Mouse (Mus musculus): ENCODE measurements around the gene Hdac7. TPM values are rescaled to one million over a fixed set of nuclear protein-coding genes. Genes with fewer than 3 reads are reported as not detected.

The Hdac7 gene
- polyA plus RNA-seq, 1 experiment from 2014 or later = 29.8 TPM

GRCm38 (mm10) chr15:97828221-97828842, 16.0 kb downstream of the Hdac7 start:
- peaks cover 54% of the 10 kb centered on the region for H3K4me1 ChIP-seq (ENCODE audit: control insufficient read depth, insufficient read depth, low read length)
- H3K36me3 ChIP-seq (ENCODE audit: control insufficient read depth, insufficient read depth, low read length) = 0 out of 2 replicates have a peak, but pooled peaks cover 2% of the 10 kb centered on the region
- H3K9ac ChIP-seq (replicated peaks; ENCODE audit: low read length) = no peak overlapping the region; the same call in 1 of the 2 replicates
- no peak for ATAC-seq (ENCODE audit: low FRiP score, low TSS enrichment)
- H3K27ac ChIP-seq (replicated peaks; ENCODE audit: low read depth, low read length) = peak overlapping the region; percentile 16; the same call in 1 of the 2 replicates
- 46% methylated on average over 6 of the region's 6 CpGs for WGBS
- no peaks in the 10 kb centered on the region for H3K27me3 ChIP-seq (ENCODE audit: control insufficient read depth, insufficient read depth, low read length)
- H3K9me3 ChIP-seq (ENCODE audit: control insufficient read depth, low read length) = no peaks in the 10 kb centered on the region
- DNase-seq = no peak
- H3K4me2 ChIP-seq (ENCODE audit: low read length) = peak overlapping the region; percentile 71
- H3K4me3 ChIP-seq (replicated peaks; ENCODE audit: low read depth, low read length) = no peak overlapping the region

GRCm38 (mm10) chr15:97827401-97827800, 16.9 kb downstream of the Hdac7 start:
- Histone ChIP-seq H3K4me3 (replicated peaks; ENCODE audit: low read depth, low read length) (no peak overlapping the region), H3K27ac (replicated peaks; ENCODE audit: low read depth, low read length) (no peak overlapping the region), H3K27me3 (ENCODE audit: control insufficient read depth, insufficient read depth, low read length) (no peaks in the 10 kb centered on the region), H3K4me2 (ENCODE audit: low read length) (no peak overlapping the region), H3K4me1 (ENCODE audit: control insufficient read depth, insufficient read depth, low read length) (peaks cover 62% of the 10 kb centered on the region), H3K9ac (replicated peaks; ENCODE audit: low read length) (no peak overlapping the region), H3K9me3 (ENCODE audit: control insufficient read depth, low read length) (no peaks in the 10 kb centered on the region), H3K36me3 (ENCODE audit: control insufficient read depth, insufficient read depth, low read length) (0 out of 2 replicates have a peak, but pooled peaks cover 2% of the 10 kb centered on the region)
- no peak for DNase-seq
- 89% methylated on average over 8 of the region's 8 CpGs for WGBS
- no peak for ATAC-seq (ENCODE audit: low FRiP score, low TSS enrichment)

GRCm38 (mm10) chr15:97826588-97827261, 17.6 kb downstream of the Hdac7 start:
- Histone ChIP-seq H3K9ac (replicated peaks; ENCODE audit: low read length) (no peak overlapping the region), H3K9me3 (ENCODE audit: control insufficient read depth, low read length) (no peaks in the 10 kb centered on the region), H3K4me3 (replicated peaks; ENCODE audit: low read depth, low read length) (no peak overlapping the region), H3K27me3 (ENCODE audit: control insufficient read depth, insufficient read depth, low read length) (no peaks in the 10 kb centered on the region), H3K4me2 (ENCODE audit: low read length) (no peak overlapping the region), H3K36me3 (ENCODE audit: control insufficient read depth, insufficient read depth, low read length) (0 out of 2 replicates have a peak, but pooled peaks cover 2% of the 10 kb centered on the region), H3K27ac (replicated peaks; ENCODE audit: low read depth, low read length) (no peak overlapping the region), H3K4me1 (ENCODE audit: control insufficient read depth, insufficient read depth, low read length) (peaks cover 65% of the 10 kb centered on the region)
- no peak for DNase-seq
- 75% methylated on average over 5 of the region's 5 CpGs for WGBS
- ATAC-seq (ENCODE audit: low FRiP score, low TSS enrichment) = no peak

- Histone ChIP-seq H3K36me3 (ENCODE audit: control insufficient read depth, insufficient read depth, low read length) (0 out of 2 replicates have a peak, but pooled peaks cover 2% of the 10 kb centered on the region), H3K4me3 (replicated peaks; ENCODE audit: low read depth, low read length) (no peak overlapping the region), H3K4me1 (ENCODE audit: control insufficient read depth, insufficient read depth, low read length) (peaks cover 65% of the 10 kb centered on the region), H3K27ac (replicated peaks; ENCODE audit: low read depth, low read length) (no peak overlapping the region), H3K4me2 (ENCODE audit: low read length) (peak overlapping the region; percentile 38), H3K9ac (replicated peaks; ENCODE audit: low read length) (peak overlapping the region; percentile 23; the same call in 1 of the 2 replicates), H3K27me3 (ENCODE audit: control insufficient read depth, insufficient read depth, low read length) (no peaks in the 10 kb centered on the region), H3K9me3 (ENCODE audit: control insufficient read depth, low read length) (no peaks in the 10 kb centered on the region)
- ATAC-seq (ENCODE audit: low FRiP score, low TSS enrichment) (no peak), DNase-seq (peak; percentile 40)
- 39% methylated on average over 12 of the region's 12 CpGs for WGBS
Observed at GRCm38 (mm10) chr15:97825941-97826587, 18.2 kb downstream of the Hdac7 start.

- Histone ChIP-seq H3K27ac (replicated peaks; ENCODE audit: low read depth, low read length) (no peak overlapping the region; the same call in 1 of the 2 replicates), H3K36me3 (ENCODE audit: control insufficient read depth, insufficient read depth, low read length) (0 out of 2 replicates have a peak, but pooled peaks cover 2% of the 10 kb centered on the region), H3K4me1 (ENCODE audit: control insufficient read depth, insufficient read depth, low read length) (peaks cover 61% of the 10 kb centered on the region), H3K4me2 (ENCODE audit: low read length) (peak overlapping the region; percentile 38), H3K4me3 (replicated peaks; ENCODE audit: low read depth, low read length) (no peak overlapping the region), H3K9ac (replicated peaks; ENCODE audit: low read length) (peak overlapping the region; percentile 23), H3K27me3 (ENCODE audit: control insufficient read depth, insufficient read depth, low read length) (no peaks in the 10 kb centered on the region), H3K9me3 (ENCODE audit: control insufficient read depth, low read length) (no peaks in the 10 kb centered on the region)
- 10% methylated on average over 29 of the region's 29 CpGs for WGBS
- DNase-seq (peak; percentile 64), ATAC-seq (ENCODE audit: low FRiP score, low TSS enrichment) (no peak)
Observed at GRCm38 (mm10) chr15:97825071-97825940, 19.0 kb downstream of the Hdac7 start.

- H3K27ac ChIP-seq (replicated peaks; ENCODE audit: low read depth, low read length) = no peak overlapping the region
- no peak overlapping the region for H3K4me3 ChIP-seq (replicated peaks; ENCODE audit: low read depth, low read length)
- 0 out of 2 replicates have a peak, but pooled peaks cover 2% of the 10 kb centered on the region for H3K36me3 ChIP-seq (ENCODE audit: control insufficient read depth, insufficient read depth, low read length)
- ATAC-seq (ENCODE audit: low FRiP score, low TSS enrichment) = no peak
- no peak overlapping the region for H3K9ac ChIP-seq (replicated peaks; ENCODE audit: low read length)
- 85% methylated on average over 6 of the region's 6 CpGs for WGBS
- H3K9me3 ChIP-seq (ENCODE audit: control insufficient read depth, low read length) = no peaks in the 10 kb centered on the region
- peaks cover 49% of the 10 kb centered on the region for H3K4me1 ChIP-seq (ENCODE audit: control insufficient read depth, insufficient read depth, low read length)
- H3K4me2 ChIP-seq (ENCODE audit: low read length) = no peak overlapping the region
- no peak for DNase-seq
- no peaks in the 10 kb centered on the region for H3K27me3 ChIP-seq (ENCODE audit: control insufficient read depth, insufficient read depth, low read length)
Observed at GRCm38 (mm10) chr15:97824042-97824441, 20.3 kb downstream of the Hdac7 start.

GRCm38 (mm10) chr15:97823479-97823878, 20.8 kb downstream of the Hdac7 start:
- Histone ChIP-seq H3K27me3 (ENCODE audit: control insufficient read depth, insufficient read depth, low read length) (no peaks in the 10 kb centered on the region), H3K36me3 (ENCODE audit: control insufficient read depth, insufficient read depth, low read length) (0 out of 2 replicates have a peak, but pooled peaks cover 2% of the 10 kb centered on the region), H3K4me2 (ENCODE audit: low read length) (0 out of 2 replicates have a peak overlapping the region, but pooled peaks have one; percentile 3), H3K9me3 (ENCODE audit: control insufficient read depth, low read length) (no peaks in the 10 kb centered on the region), H3K27ac (replicated peaks; ENCODE audit: low read depth, low read length) (no peak overlapping the region), H3K4me1 (ENCODE audit: control insufficient read depth, insufficient read depth, low read length) (peaks cover 43% of the 10 kb centered on the region), H3K9ac (replicated peaks; ENCODE audit: low read length) (no peak overlapping the region), H3K4me3 (replicated peaks; ENCODE audit: low read depth, low read length) (no peak overlapping the region)
- DNase-seq (no peak), ATAC-seq (ENCODE audit: low FRiP score, low TSS enrichment) (no peak)
- WGBS = 61% methylated on average over 12 of the region's 12 CpGs

All from midbrain, embryonic 14.5 days (tissue).